Mouse (Mus musculus): ENCODE measurements around the gene Nck2.

DNA sequence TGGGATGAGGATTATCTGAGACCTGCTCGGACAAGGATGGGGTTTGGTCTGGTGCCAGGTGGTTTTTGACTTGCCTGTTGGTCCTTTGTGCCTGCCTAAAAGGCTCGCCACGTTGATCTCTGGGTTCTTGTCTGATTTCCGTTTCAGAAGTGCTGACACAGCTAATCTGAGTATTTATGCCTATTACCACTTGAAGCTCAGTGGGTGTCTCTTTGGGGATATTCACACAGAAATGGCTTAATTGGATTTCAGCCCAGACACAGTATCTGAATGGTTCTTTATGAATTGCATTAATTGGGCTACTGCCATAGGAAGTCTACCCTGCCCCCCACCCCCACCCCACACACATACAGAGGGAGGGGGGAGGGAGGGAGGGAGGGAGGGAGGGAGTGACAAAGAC is 59.9 kb downstream of the Nck2 start:
- no peak for TF ChIP-seq CTCF (IDR thresholded peaks at IDR 0.05; ENCODE audit: insufficient read depth, low read length)
- TF ChIP-seq POLR2A (IDR thresholded peaks at IDR 0.05; ENCODE audit: borderline replicate concordance, extremely low read depth, low read depth, low read length), result no peak

Measured in lung, adult 2 months (tissue).